Mouse (Mus musculus) cerebellum, adult 2 months (tissue): ENCODE measurements around the gene Synpo2.

Experiments used
- CTCF ChIP-seq: fragments of 200-500 bp; IDR thresholded peaks from 2 replicates; pipeline ENCODE4 v1.5.1; 2011; ENCODE audit warnings: low read depth, mild to moderate bottlenecking, control low read depth, low read length, moderate library complexity, borderline replicate concordance; ENCODE audit not compliant: insufficient read depth
- POLR2A ChIP-seq: fragments of 200-500 bp; IDR thresholded peaks from 2 replicates; pipeline ENCODE4 v1.6.1; 2011; ENCODE audit warnings: low read length, control low read depth, borderline replicate concordance; ENCODE audit not compliant: insufficient read depth

GRCm38 (mm10) chr3:123116903-123117302 is 119.0 kb downstream of the Synpo2 start:
- TF ChIP-seq CTCF (no peak), POLR2A (no peak)
